Mouse (Mus musculus) stomach, embryonic 16.5 days (tissue): ENCODE data around the gene Clint1. TPM values are rescaled to one million over a fixed set of nuclear protein-coding genes. Genes with fewer than 3 reads are reported as not detected.

Experiments used
- ATAC-seq: fragments of 200-750 bp; cut with Nextera tagmentation; 2 replicates; pipeline ENCODE4 v1.8.0; 2017; ENCODE audit warnings: moderate number of reproducible peaks, moderate TSS enrichment; ENCODE audit not compliant: insufficient read depth, low FRiP score
- H3K27ac ChIP-seq: fragments of 300-500 bp; sonication (generic); 2 replicates; pipeline ENCODE4 v1.5.1; 2014; ENCODE audit warnings: low read length
- H3K27me3 ChIP-seq: fragments of 300-500 bp; sonication (generic); 2 replicates; pipeline ENCODE4 v1.6.1; 2014; ENCODE audit warnings: low read length, control low read depth, mixed read lengths; ENCODE audit not compliant: control insufficient read depth, insufficient read depth
- H3K36me3 ChIP-seq: fragments of 300-500 bp; sonication (generic); 2 replicates; pipeline ENCODE4 v1.6.1; 2014; ENCODE audit warnings: low read length; ENCODE audit not compliant: control insufficient read depth, insufficient read depth
- H3K4me1 ChIP-seq: fragments of 300-500 bp; sonication (generic); 2 replicates; pipeline ENCODE4 v1.6.1; 2014; ENCODE audit warnings: low read length, control low read depth, mixed read lengths; ENCODE audit not compliant: control insufficient read depth, insufficient read depth
- H3K4me2 ChIP-seq: fragments of 300-500 bp; sonication (generic); 2 replicates; pipeline ENCODE4 v1.6.1; 2014; ENCODE audit warnings: low read depth, low read length, mixed read lengths
- H3K4me3 ChIP-seq: fragments of 300-500 bp; sonication (generic); replicated peaks from 2 replicates; pipeline ENCODE4 v1.5.1; 2014; ENCODE audit warnings: mild to moderate bottlenecking, low read length
- H3K9ac ChIP-seq: fragments of 300-500 bp; sonication (generic); 2 replicates; pipeline ENCODE4 v1.6.1; 2014; ENCODE audit warnings: low read length
- H3K9me3 ChIP-seq: fragments of 300-500 bp; sonication (generic); replicated peaks from 2 replicates; pipeline ENCODE4 v1.6.1; 2016; ENCODE audit warnings: low read length, control low read depth; ENCODE audit not compliant: control insufficient read depth
- WGBS: fragments of 180-500 bp; shearing (Covaris S2); extraction: QIAGEN DNeasy Blood & Tissue Kit; methylation state at CpG from one replicate; pipeline ENCODE4 v1.1.7; 2014; 5-methylcytosine and 5-hydroxymethylcytosine counted together
- polyA plus RNA-seq: library from polyadenylated mRNA; unstranded; fragments of >200 nt; fragmentation: Nextera tagmentation; extraction: Ambion mirVana; gene quantifications from 2 replicates; pipeline ENCODE4 v1.2.1, GENCODE M21; 2015

Gene Clint1
- polyA plus RNA-seq, 1 experiment from 2014 or later: 85.6 TPM

GRCm38 (mm10) chr11:45884029-45884428 lies 32.2 kb downstream of the Clint1 start:
- 48% methylated on average over 4 of the region's 4 CpGs for WGBS
- no peak overlapping the region for H3K4me3 ChIP-seq

GRCm38 (mm10) chr11:45885606-45886230 lies 33.9 kb downstream of the Clint1 start:
- Histone ChIP-seq H3K4me1 (peaks cover 11% of the 10 kb centered on the region), H3K36me3 (peaks cover 8% of the 10 kb centered on the region; the same call in 1 of the 2 replicates), H3K4me2 (no peak overlapping the region), H3K4me3 (no peak overlapping the region), H3K27ac (no peak overlapping the region), H3K27me3 (no peaks in the 10 kb centered on the region), H3K9me3 (no peaks in the 10 kb centered on the region), H3K9ac (no peak overlapping the region)
- 92% methylated on average over 5 of the region's 5 CpGs for WGBS
- ATAC-seq: no peak

More at GRCm38 (mm10) chr11:45884029-45884428, 32.2 kb downstream of the Clint1 start:
- no peak overlapping the region for H3K4me2 ChIP-seq
- no peak overlapping the region for H3K27ac ChIP-seq
- H3K4me1 ChIP-seq: peaks cover 18% of the 10 kb centered on the region
- H3K27me3 ChIP-seq: no peaks in the 10 kb centered on the region
- H3K9ac ChIP-seq: no peak overlapping the region
- H3K36me3 ChIP-seq: peaks cover under 1% of the 10 kb centered on the region; the same call in 1 of the 2 replicates
- no peaks in the 10 kb centered on the region for H3K9me3 ChIP-seq
- ATAC-seq: no peak

DNA sequence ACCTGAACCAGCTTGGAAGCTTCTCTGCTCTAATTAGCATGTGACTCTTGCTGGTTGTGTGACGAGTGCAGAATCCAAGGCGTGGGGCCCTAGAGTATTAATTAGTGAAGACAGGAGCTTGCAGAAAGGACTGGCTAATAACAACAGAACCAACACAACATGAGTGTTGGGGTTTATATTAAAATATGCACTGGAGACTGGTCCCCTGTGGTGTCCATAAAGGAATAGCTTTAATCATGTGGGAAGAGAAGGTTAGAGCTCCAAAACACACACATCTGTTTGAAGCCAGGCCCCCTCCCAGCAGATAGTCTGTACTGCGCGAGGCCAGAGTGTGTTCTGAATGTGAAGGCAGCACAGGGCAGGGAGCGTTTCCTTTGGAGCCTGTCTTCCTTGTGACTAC lies 34.7 kb downstream of the Clint1 start:
- H3K36me3 ChIP-seq: peaks cover 8% of the 10 kb centered on the region; the same call in 1 of the 2 replicates

DNA sequence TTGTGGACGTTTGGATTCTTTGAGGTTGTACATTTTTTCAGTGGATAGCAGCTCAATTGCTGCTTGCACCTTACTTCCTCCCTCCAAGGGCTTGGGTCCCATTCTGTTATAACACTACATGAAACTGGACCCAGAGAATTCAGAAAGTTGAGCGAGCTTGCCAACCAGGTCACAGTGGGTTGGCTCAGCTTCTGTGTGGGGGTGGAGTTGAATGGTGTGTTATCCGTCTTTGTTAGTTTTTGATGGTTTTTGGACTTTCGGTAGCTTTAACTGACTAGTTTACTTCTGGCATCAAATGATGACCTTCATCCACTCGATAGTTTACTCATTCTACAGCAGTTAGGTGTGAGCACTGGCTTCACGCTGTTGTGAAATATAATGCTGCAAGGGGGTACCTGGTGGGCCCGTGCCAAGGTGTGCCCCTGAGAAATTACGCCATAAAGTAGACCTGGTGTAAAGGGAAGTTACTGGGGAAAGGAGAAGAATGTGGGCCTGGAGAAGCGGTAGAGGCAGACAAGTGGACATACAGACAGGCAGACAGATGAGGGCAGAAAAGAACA lies 36.7 kb downstream of the Clint1 start:
- WGBS: 83% methylated on average over 9 of the region's 9 CpGs
- ATAC-seq: no peak
- no peaks in the 10 kb centered on the region for H3K9me3 ChIP-seq

More for the DNA sequence above, 34.7 kb downstream of the Clint1 start:
- H3K4me3 ChIP-seq: no peak overlapping the region
- H3K9ac ChIP-seq: no peak overlapping the region
- no peak for ATAC-seq
- no peaks in the 10 kb centered on the region for H3K27me3 ChIP-seq
- H3K4me2 ChIP-seq: no peak overlapping the region
- no peak overlapping the region for H3K27ac ChIP-seq
- H3K4me1 ChIP-seq: peaks cover 8% of the 10 kb centered on the region
- 92% methylated on average over 5 of the region's 5 CpGs for WGBS
- H3K9me3 ChIP-seq: no peaks in the 10 kb centered on the region

DNA sequence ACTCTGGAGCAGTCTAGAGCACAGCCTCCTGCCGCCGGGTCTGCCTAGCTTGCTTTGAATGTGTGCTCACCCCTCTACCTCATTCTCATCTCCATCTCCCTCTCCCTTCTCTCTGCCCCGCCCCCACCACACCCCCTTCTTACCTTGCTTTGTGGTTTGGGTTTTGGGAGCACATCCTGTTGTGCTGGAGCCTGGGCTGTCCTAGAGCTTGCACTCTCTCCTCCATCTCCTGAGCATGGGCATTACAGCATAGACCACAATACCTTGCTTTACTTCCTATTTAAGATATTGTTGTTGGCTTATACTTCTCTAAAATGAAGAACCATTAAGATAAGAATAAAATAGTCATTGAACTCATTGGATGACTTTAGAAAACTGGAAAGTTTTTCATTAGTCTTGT lies 38.1 kb downstream of the Clint1 start:
- whole genome bisulfite sequencing: 77% methylated on average over 3 of the region's 3 CpGs
- H3K36me3 ChIP-seq: peaks cover 26% of the 10 kb centered on the region; the same call in 1 of the 2 replicates
- no peak overlapping the region for H3K4me3 ChIP-seq
- no peaks in the 10 kb centered on the region for H3K27me3 ChIP-seq
- ATAC-seq: 0 out of 2 replicates have a peak, but pooled peaks have one; percentile 37
- no peak overlapping the region for H3K9ac ChIP-seq
- H3K4me2 ChIP-seq: no peak overlapping the region
- H3K27ac ChIP-seq: no peak overlapping the region
- H3K4me1 ChIP-seq: no peaks in the 10 kb centered on the region
- no peaks in the 10 kb centered on the region for H3K9me3 ChIP-seq

More for the DNA sequence above, 36.7 kb downstream of the Clint1 start:
- Histone ChIP-seq H3K4me1 (peaks cover 1% of the 10 kb centered on the region), H3K4me2 (no peak overlapping the region), H3K27me3 (no peaks in the 10 kb centered on the region), H3K27ac (no peak overlapping the region), H3K9ac (no peak overlapping the region), H3K36me3 (peaks cover 13% of the 10 kb centered on the region; the same call in 1 of the 2 replicates), H3K4me3 (no peak overlapping the region)

GRCm38 (mm10) chr11:45890423-45890822 lies 38.6 kb downstream of the Clint1 start:
- Histone ChIP-seq H3K27ac (no peak overlapping the region), H3K4me3 (no peak overlapping the region), H3K36me3 (peaks cover 30% of the 10 kb centered on the region; the same call in 1 of the 2 replicates), H3K9me3 (no peaks in the 10 kb centered on the region), H3K4me1 (no peaks in the 10 kb centered on the region), H3K4me2 (no peak overlapping the region), H3K9ac (no peak overlapping the region), H3K27me3 (no peaks in the 10 kb centered on the region)
- no peak for ATAC-seq
- 86% methylated on average over 20 of the region's 20 CpGs for WGBS

DNA sequence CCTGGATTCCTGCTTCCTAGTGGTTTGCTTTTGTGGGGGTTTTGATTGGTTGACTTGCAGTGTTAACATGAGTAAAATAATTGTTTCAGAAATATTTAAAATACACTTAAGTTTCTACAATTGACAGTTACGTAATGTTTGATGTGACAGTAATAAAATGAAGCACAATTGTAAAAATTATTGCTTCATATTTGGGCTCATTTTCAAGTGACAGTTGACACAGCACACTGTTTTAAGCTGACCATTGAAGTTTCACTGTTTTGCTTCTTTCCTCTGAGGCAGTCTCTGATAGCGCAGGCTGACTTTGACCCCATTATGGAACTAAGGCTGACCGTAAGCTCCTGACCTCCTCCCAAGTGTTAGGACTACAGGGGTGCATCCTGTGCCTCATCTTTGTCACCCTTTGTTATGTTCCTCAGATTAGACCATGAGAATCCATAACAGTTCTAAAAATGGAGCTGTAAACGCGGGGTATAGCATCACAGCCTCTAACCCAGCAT lies 41.1 kb downstream of the Clint1 start:
- H3K9ac ChIP-seq: no peak overlapping the region
- H3K9me3 ChIP-seq: no peaks in the 10 kb centered on the region
- no peak overlapping the region for H3K27ac ChIP-seq
- peaks cover 30% of the 10 kb centered on the region; the same call in 1 of the 2 replicates for H3K36me3 ChIP-seq
- no peak for ATAC-seq
- WGBS: 94% methylated on average over 5 of the region's 5 CpGs
- no peaks in the 10 kb centered on the region for H3K4me1 ChIP-seq
- H3K4me3 ChIP-seq: no peak overlapping the region
- no peaks in the 10 kb centered on the region for H3K27me3 ChIP-seq
- no peak overlapping the region for H3K4me2 ChIP-seq

DNA sequence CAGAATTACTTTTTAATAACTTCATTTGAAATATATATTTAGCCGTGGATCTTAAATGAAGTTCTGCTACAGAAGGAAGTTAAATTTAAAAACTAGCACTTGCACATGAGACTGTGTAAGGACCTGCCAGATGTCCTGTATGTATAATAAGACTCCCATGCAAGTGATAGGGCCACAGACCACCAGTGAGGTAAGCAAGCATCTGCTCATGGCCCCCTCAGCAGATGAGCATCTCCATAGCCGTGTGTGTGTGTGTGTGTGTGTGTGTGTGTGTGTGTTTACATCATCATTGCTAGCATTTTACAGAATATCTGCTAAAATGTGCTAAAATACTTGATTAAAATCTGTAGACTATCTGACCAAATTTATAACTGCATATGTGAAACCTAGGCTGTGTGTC lies 45.5 kb downstream of the Clint1 start:
- Histone ChIP-seq H3K27me3 (no peaks in the 10 kb centered on the region), H3K4me3 (no peak overlapping the region), H3K36me3 (peaks cover 24% of the 10 kb centered on the region), H3K4me1 (no peaks in the 10 kb centered on the region), H3K9ac (no peak overlapping the region), H3K27ac (no peak overlapping the region), H3K4me2 (no peak overlapping the region), H3K9me3 (no peaks in the 10 kb centered on the region)
- WGBS: 87% methylated on average over 2 of the region's 2 CpGs
- ATAC-seq: no peak

GRCm38 (mm10) chr11:45900233-45901015 lies 48.6 kb downstream of the Clint1 start:
- ATAC-seq: no peak
- Histone ChIP-seq H3K9me3 (no peaks in the 10 kb centered on the region), H3K27ac (no peak overlapping the region), H3K36me3 (peaks cover 2% of the 10 kb centered on the region), H3K4me3 (no peak overlapping the region), H3K27me3 (no peaks in the 10 kb centered on the region), H3K9ac (no peak overlapping the region), H3K4me1 (no peaks in the 10 kb centered on the region), H3K4me2 (no peak overlapping the region)
- 60% methylated on average over 11 of the region's 11 CpGs for WGBS
